Mouse (Mus musculus): ENCODE results near the gene Myo10.

- TF ChIP-seq POLR2A (IDR thresholded peaks at IDR 0.05; ENCODE audit: extremely low read depth, insufficient read depth, low read length) (no peak), CTCF (IDR thresholded peaks at IDR 0.05; ENCODE audit: extremely low read depth, insufficient read depth, low read length) (no peak)
Measured at GRCm38 (mm10) chr15:25679081-25679480, 56.8 kb downstream of the Myo10 start.

Data from cortical plate, adult 2 months (tissue).